Mouse (Mus musculus): Measurements from ENCODE around the gene Gm20517.
A peak's percentile ranks its signal among the peaks of the same experiment; 100 is the strongest.
"Not testable (repeated sequence)": the region's sequence is repeated elsewhere in the genome, so short reads cannot be mapped to it uniquely, and the experiment has no call there.

Gene Gm20517

DNA sequence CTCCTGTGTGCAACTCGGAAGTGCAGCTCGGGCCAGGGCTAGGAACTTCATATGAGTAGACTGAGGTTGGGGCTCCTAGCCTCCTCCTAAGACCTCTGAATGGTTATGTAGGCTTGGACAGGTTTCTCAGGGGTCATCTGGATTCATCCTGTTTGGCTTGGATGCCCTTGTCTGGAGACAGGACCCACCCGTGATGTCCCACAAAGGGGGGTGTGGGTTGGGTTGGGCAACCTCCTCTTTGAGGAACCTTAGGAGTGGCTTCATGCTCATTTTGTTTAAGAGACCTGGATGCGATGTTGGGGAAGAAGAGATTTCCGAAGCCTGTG lies 14.6 kb upstream of the Gm20517 start:
- DNase-seq (ENCODE audit: low read depth) = no peak

DNA sequence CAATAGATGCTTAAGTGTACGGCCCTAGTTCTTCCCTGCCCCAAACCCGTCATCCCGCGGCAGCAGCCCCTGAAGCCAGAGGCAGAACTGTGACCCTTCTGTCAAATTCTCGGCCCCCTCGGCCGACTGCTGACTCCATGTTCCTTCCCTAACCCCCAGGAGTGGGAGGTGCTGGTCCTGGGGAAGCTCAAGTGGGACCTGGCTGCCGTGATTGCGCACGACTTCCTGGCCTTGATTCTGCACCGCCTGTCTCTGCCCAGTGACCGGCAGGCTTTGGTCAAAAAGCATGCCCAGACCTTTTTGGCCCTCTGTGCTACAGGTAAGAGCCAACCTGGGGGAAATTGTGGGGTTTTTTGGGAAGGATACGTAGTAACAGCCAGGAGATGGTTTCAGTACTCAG lies 14.1 kb upstream of the Gm20517 start:
- DNase-seq (ENCODE audit: low read depth) = no peak

DNA sequence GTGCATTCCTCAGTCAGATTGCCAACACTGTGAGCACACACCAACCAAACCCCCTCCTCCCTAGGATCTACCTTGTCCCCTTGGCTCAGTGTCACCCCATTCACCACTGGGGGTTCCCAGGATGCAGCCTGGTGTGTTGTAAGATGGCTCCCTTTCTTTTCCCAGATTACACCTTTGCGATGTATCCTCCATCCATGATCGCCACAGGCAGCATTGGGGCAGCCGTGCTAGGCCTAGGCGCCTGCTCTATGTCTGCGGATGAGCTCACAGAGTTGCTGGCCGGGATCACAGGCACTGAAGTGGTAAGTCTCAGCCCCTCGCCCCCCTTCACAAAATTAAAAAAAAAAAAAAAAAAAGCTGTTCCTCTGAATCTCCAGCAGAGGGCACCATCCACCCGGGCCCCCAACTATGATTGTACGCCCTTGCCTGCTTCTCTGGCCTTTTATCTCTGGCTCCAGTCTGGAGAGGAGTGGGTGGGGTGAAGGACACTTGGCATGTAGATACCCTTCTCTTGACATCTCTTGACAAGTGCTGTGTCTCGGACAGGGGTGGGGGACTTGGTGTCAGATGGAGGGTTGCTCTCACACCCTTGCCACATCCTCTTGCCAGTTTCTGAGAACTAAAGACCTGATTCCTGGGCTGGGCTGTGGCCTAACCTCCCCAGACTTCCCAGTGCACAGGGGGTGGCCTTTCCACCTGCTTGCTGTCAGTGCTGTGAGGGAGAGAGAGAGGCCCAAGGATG lies 13.4 kb upstream of the Gm20517 start:
- DNase-seq (ENCODE audit: low read depth) = peak; percentile 73

DNA sequence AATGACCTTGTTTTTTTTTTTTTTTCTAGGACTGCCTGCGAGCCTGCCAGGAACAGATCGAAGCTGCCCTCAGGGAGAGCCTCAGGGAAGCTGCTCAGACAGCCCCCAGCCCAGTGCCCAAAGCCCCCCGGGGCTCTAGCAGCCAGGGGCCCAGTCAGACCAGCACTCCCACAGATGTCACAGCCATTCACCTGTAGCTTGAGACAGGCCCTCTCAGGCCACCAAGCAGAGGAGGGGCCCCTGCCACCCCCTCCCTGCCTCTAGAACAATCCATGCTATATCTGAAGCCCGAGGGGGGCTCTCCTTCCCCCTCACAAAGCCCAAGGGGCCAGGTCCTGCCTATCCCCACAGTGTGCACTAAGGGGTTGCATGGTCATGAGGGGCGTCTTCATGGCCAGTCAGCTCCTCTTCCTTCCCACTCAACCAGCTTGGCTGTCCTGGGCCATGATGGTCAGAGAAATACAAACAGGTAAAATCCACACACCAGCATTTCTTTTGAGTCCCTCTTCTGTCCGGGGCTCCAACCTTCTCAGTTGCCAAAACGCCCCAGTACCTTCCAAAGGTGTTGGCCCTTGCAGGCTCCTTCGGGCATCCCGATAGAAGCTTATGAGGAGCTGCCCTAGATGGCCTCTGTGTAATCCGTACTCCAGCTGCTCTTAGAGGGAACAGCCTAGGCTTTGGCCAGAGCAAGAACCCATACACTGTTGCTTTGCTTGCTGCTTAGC lies 12.6 kb upstream of the Gm20517 start:
- not testable (repeated sequence) for DNase-seq (ENCODE audit: low read depth)

DNA sequence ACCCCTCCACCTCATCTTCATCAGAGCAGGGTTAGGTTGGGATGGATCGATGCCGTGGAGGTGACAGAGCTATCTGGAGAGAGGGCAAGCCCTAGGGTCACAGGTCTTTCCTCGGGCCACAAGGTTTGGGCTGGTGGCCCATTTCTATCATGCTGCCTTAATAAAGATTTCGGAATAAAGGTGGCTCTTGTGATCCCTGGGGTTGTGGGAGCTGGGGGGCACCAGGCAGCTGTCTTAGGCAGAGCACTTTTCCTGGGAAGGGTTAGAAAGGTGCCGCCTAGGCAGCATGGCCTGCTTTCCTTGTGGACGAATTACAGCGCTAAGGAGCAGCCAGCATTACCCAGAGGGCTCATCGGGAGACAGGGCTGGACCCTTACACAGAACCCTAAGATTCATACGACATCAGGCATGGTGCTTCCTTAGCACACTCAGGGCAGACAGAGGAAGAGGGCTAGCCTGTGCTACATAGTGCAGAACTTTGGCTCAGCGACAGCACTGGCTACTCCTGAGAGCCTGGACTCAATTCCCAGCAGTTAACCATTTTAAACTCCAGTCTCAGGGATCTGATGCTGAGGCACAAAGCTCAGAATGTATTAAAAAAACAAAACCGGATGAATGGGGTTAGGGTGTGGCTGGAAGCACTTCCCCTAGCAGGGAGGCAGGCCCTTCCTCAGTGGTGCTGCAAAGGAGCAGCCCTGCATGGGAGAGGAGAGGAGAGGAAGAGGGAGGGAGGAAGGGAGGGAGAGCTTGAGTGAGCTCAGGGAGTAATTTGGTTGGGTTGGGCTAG lies 11.7 kb upstream of the Gm20517 start:
- DNase-seq (ENCODE audit: low read depth) = peak; percentile 84

DNA sequence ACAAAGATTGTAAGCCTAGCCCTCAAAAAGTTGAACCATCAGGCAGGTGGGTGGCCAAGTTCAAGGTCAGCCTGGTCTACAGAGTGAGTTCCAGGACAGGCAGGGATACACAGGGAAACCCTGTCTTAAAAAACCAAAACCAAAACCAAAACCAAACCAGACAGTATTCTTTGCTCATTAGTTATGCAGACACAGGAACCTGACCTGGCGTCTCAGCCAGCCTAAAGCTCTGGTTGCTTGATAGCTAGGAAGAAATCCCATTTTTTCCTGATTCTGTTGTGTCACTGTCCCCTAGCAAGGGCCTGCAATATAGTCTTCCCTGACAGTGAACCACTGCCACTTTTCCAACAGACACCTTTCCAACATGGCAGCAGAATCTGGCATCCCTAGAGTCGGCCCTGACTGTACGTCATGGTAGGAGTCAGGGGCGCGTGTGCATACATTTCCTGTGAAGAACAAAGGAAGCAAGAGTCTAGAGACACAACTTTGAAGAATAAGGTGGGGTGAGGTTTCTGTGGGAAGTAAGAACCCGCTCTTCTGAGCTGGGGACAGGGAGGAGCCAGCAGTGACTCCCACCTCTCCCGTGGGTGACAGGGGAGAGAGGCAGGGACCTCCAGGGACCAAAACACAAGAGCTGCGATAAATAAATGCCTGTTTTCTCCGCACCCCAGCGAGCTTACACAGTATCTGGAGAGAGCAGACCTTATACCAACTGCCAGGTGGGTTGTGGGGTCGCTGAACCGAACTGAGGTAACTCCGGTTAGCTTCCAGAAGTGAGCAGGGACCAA lies 10.6 kb upstream of the Gm20517 start:
- DNase-seq (ENCODE audit: low read depth) = no peak

DNA sequence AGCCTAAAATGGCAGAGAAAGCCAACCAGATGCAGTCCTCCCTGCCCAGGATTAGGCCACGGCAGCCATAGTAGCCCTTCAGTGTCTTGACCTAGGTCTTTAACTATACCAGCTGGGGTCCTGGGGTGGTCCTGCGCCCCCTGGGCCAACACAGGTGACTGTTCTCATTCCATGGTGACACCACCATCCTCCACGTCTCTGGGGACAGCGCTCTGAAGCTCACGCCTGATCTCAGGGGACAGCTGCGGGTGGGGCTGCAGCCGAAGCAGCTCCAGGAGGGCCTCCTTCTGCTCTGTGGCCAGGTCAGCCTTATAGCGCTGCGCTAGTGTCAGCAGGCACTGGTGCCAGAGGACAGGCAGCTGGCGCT lies 10.0 kb upstream of the Gm20517 start:
- no peak for DNase-seq (ENCODE audit: low read depth)

DNA sequence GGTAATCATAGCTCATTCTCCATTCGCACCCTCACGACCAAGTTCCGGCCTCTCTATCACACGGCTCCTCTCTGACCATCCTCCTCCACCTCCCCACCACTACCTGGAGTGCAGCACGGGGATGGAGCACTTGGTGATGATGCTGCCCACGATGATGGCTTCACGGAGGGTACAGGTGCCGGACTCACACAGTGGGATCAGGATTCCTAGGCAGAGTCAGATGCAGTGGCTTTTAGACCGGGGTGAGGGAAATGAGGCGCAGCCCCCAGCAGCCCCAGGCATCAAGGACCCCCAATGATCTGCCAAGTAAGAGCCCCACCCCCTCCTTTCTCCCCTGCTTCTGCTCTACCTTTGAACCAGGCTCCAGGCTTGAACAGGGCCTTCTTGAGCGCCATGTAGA lies 9.1 kb upstream of the Gm20517 start:
- no peak for DNase-seq (ENCODE audit: low read depth)

DNA sequence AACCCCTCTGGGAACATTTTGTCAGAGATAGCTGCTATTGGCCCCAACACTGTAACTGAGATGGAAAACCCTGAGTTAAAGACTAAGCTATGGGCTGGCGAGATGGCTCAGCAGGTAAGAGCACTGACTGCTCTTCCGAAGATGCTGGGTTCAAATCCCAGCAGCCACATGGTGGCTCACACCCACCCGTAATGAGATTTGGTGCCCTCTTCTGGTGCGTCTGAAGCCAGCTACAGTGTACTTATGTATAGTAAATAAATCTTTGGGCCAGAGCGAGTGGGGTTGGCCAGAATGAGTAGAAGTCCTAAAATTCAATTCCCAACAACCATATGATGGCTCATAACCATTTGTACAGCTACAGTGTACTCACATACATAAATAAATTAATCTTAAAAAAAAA lies 5.2 kb upstream of the Gm20517 start:
- DNase-seq (ENCODE audit: low read depth) = peak; percentile 65

DNA sequence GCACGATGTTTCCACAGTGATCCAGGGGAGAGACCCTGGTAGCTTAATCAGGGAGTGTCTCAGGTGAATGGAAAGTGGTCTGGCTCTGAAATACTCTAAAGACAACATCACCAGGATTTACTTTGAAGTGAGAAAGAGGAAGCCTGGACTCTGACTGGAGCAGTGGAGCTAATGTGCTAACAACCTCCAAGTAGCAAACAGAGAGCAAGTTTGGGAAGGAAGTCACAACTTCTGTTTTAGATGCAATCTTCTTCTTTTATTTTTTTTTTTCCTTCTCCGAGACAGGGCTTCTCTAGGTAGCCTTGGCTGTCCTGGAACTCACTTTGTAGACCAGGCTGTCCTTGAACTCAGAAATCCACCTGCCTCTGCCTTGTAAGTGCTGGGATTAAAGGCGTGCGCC lies 2.2 kb upstream of the Gm20517 start:
- DNase-seq (ENCODE audit: low read depth) = peak; percentile 30

DNA sequence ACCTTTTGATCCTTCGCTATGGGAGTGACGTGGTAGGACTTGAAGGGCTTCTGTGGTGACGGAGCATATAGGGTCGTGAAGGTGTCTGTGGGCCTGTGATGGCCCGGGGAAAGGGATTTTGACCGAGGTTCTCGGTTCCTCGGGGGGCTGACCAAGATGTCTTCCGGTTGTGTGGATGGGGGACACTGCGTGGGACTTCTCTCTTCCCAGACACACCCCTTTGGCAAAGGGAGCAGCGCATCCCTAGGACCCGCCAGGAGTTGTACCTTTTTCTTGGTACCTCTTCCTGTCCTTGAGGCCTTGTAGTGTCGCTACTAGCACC lies 233 bp downstream of the Gm20517 start:
- DNase-seq (ENCODE audit: low read depth) = no peak

DNA sequence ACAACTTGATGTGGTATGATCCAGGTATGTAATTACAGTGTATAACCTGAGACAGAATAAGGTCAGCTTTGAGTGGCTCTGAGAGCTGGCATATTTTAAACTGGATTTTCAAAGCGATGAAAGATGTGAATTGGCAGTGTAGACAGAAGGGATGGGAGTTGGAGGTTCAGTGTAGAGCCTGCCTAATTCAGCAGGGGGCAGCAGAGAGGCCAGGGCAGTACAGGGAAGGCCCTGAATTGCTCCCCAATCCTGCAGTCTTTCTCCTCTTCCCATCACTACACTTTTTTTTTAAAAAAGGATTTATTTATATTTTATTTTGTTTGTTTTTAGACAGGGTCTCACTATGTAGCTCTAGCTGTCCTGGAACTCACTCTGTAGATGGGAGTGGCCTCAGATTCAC lies 2.6 kb downstream of the Gm20517 start:
- peak; percentile 65 for DNase-seq (ENCODE audit: low read depth)

DNA sequence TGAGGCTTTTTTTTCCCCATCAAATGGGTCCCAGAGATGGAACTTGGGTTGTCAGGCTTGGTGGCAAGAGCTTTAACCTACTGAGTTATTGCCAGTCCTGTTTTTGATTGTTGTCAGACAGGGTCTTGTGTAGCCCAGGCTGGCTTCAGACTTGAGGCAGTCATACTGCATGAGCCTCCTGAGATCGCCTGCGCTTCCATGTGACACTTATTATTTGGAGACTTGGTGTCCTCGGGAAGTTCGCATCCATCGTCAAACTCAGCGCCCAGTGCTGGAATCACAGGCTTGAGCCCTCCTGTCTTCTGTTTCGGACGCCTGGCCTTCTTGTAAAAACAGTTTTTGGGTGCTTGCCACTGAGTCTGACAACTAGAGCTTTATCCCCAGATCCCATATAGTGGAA lies 4.7 kb downstream of the Gm20517 start:
- DNase-seq (ENCODE audit: low read depth) = no peak

DNA sequence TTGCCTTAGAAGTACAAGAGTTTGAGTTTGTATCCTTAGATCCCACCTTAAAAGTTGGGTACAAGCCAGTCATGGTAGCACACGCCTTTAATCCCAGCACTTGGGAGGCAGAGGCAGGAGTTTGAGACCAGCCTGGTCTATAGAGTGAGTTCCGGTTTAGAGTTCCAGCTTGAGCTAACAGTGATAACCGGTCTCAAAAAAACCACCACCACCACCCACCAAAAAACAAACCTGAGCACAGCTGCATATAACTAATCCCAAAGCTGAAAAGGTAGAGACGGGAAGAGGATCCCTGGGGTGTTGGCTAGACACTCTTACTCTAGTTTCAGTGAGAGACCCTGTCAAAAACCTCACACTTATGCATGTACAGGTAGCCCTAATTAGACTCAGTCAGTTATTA lies 5.3 kb downstream of the Gm20517 start:
- DNase-seq (ENCODE audit: low read depth) = no peak

DNA sequence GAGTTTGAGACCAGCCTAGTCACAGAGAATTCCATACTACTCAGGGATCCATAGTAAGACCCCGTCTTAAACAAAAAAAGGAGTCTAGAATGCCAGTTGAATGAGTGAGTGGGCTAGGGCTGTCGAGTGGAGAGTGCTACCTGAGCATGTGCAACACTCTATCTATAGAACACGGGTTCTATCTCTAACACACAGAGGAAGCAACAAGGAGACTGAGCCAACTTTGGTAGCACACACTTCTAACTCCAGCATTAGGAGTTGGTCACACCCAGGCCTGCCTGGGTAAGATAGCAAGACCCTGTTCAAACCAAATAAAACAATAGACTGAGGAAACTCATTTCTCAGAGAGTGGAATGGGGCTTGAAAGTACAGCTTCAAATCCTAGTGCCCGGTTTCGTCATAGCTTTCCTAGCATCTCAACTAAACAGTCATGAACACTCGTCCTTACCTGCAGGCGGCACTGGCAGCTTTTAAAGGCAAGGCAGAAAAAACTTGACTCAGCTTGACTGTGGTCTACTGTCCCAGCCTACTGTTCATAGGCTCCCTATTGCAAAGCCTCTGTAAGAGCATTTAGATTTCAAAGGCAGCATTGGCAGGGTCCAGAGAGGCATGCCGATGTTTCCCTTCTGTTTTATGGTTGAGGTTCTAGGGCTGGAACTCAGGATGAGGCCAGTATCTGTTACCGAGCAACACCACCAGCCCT lies 6.4 kb downstream of the Gm20517 start:
- DNase-seq (ENCODE audit: low read depth) = no peak

DNA sequence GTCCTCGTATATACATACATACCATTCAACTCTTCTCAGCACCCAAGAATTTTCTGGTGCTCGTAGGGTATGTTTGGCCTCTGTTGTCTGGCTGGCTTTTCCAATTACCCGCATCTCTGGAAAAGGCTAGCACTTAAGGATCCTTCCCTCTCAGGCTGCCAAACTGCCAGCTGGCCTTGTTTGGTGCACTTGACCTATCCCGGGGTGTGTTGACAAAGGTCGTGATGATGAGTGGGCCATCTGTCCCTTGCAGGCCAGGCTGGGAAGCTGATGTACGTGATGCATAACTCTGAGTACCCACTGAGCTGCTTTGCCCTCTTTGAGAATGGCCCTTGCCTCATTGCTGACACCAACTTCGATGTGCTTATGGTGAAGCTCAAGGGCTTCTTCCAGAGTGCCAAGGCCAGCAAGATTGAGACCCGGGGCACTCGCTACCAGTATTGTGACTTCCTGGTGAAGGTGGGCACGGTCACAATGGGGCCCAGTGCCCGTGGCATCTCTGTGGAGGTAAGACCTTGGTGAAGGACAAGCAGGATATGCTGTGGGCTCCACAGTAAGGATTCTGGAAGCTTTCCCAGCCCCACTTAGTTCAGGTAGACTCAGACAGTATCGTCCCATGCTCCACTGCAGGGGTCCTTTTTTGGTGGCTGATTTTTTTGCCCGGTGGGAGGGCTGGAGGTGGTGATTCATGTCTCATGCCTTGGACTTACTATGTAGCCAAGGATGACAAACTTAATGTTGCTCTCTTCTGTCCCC lies 7.3 kb downstream of the Gm20517 start:
- DNase-seq (ENCODE audit: low read depth) = no peak

DNA sequence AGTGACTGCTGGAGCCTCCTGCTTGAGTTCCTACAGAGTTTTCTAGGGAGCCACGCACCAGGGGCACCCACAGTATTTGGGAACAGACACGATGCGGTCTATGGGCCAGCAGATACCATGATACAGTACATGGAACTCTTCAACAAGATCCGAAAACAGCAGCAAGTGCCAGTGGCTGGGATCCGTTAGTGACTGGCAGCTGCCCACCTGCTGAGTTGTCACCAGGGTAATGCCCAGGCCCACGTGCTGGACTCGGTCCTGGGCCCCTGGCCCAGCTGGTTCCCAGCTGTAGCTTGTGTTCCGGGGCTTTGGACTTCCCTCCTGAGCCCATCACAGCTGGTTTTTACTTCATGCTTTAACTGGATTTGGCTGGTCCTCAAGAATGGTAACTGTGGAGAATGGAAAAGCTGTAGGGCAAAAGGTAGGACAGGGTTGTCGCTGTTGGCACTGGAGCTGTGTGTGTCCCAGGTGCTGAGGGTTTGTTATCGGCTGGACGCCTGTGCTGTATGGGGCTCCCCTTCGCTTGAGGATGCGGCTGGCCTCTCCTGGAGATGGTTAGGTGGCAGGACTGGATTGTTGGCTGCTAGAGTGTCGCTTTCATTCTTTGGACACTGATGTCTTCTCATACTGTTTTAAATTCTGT lies 11.6 kb downstream of the Gm20517 start:
- no peak for DNase-seq (ENCODE audit: low read depth)

DNA sequence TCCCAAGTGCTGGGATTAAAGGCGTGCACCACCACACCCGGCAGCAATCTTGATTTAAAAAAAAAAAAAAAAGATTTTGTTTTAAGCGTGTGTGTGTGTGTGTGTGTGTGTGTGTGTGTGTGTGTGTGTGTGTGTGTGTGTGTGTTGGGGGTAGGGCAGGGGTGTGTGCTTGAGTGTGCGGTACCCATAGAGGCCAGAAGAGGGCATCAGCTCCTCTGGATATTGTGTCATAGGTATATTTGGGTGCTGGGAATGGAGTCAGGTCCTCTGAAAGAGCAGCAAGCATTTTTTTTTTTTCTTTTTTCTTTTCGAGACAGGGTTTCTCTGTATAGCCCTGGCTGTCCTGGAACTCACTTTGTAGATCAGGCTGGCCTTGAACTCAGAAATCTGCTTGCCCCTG lies 13.2 kb downstream of the Gm20517 start:
- DNase-seq (ENCODE audit: low read depth) = not testable (repeated sequence)

DNA sequence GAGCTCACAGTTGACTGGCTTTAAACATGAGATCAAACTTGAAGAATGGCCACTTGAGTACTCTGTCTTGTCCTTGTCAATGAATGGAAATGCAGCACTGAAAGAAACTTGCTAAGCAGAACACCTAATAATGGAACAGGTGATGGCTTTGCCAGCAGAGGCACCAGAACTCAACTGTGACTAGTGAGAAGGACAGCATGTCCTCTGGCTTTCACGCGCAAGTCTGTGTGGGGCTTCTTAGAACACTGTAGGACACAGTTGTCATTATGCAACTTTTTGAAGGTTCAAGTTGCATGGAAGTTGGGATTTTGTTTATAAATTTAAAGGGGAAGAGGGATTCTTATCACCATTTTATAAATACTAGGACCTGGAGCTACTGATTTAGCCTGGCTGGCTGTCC lies 13.7 kb downstream of the Gm20517 start:
- no peak for DNase-seq (ENCODE audit: low read depth)

DNA sequence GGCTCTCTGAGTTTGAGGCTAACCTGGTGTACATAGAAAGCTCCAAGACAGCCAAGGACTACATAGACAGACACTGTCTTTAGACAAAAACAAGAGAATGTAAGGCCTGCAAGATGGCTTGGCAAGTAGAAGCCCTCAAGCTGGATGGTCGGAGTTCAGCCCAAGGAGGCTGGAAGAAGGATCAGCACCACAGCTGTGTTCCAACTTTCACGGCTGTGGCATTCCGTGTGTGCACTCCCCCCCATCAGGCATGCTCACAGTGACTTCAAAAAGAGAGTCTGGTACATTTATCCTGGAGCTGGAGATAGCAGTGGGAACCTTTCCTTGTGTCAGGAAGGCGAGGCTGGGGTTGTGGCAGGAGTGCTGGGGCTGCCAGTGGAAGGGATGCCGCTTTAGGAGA lies 14.6 kb downstream of the Gm20517 start:
- DNase-seq (ENCODE audit: low read depth) = no peak

DNA sequence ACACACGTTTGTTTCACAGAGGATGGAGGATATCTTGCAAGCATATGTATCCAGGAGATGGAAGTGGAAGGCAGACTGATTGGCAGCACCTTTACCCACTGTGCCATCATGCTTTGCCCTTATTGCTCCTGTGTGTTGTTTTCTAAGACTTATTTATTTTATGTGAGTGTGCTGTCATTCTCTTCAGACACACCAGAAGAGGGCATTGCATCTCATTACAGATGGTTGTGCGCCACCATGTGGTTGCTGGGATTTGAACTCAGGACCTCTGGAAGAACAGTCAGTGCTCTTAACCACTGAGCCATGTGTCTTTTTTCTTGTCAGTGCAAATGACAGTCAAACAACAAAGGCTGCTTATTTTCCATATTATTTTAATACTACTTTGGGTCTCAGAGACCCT lies 16.4 kb downstream of the Gm20517 start:
- no peak for DNase-seq (ENCODE audit: low read depth)

Measured in 416B (cell line).